Mouse (Mus musculus): ENCODE measurements around the gene Fndc7. TPM values are rescaled to one million over a fixed set of nuclear protein-coding genes. Genes with fewer than 3 reads are reported as not detected.

The Fndc7 gene
- polyA plus RNA-seq, 1 experiment = 0.08 TPM

- no peak overlapping the region for H3K27ac ChIP-seq (ENCODE audit: insufficient read depth, low read length)
- TF ChIP-seq CTCF (IDR thresholded peaks at IDR 0.05; ENCODE audit: extremely low read depth, insufficient read depth, low read length) = no peak
- no peak for TF ChIP-seq POLR2A (IDR thresholded peaks at IDR 0.05; ENCODE audit: extremely low read depth, insufficient read depth, low read length)
- H3K4me3 ChIP-seq (ENCODE audit: insufficient read depth, low read length) = no peak overlapping the region
Observed at GRCm38 (mm10) chr3:108858231-108858770, 31.5 kb downstream of the Fndc7 start.

DNA sequence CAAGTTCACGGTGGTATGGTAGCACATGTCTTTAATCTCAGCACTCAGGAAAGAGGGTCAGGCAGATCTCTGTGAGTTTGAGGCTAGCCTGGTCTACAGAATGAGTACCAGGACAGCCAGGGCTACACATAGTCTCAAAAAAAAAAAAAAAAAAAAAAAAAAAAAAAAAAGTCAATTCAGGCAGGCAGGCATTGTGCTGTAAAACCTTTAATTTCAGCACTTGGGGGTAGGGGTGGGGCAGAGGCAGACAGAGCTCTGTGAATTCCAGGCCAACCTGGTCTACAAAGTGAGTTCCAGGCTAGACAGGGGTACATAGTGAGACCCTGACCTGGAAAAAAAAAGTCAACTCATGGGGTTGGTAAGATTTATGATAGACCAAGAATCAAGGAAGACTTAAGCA is 32.1 kb downstream of the Fndc7 start:
- no peak for TF ChIP-seq POLR2A (IDR thresholded peaks at IDR 0.05; ENCODE audit: extremely low read depth, insufficient read depth, low read length)
- TF ChIP-seq CTCF (IDR thresholded peaks at IDR 0.05; ENCODE audit: extremely low read depth, insufficient read depth, low read length) = no peak
- H3K27ac ChIP-seq (ENCODE audit: insufficient read depth, low read length) = no peak overlapping the region
- peaks cover 6% of the 10 kb centered on the region for H3K4me1 ChIP-seq (ENCODE audit: control insufficient read depth, insufficient read depth, low read length)
- H3K4me3 ChIP-seq (ENCODE audit: insufficient read depth, low read length) = no peak overlapping the region

More at GRCm38 (mm10) chr3:108858231-108858770, 31.5 kb downstream of the Fndc7 start:
- H3K4me1 ChIP-seq (ENCODE audit: control insufficient read depth, insufficient read depth, low read length) = peaks cover 6% of the 10 kb centered on the region

DNA sequence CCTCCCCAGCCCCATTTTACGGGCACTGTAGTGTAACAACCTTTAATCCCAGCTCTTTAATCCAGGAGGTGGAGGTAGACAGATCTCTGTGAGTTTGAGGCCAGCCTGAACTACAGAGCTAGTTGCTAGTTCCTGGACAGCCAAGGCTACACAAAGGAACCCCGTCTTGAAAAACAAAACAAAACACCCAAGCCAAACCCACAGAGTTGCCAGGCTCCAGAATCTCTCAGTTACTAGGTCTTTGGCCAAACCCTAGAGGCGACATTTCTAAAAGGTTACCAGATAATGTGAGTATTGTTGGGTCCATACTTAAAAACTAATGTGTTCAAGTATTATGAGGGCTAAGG is 32.7 kb downstream of the Fndc7 start:
- no peak overlapping the region for H3K27ac ChIP-seq (ENCODE audit: insufficient read depth, low read length)

GRCm38 (mm10) chr3:108856386-108857123 is 33.3 kb downstream of the Fndc7 start:
- Histone ChIP-seq H3K4me3 (ENCODE audit: insufficient read depth, low read length) (no peak overlapping the region), H3K4me1 (ENCODE audit: control insufficient read depth, insufficient read depth, low read length) (peaks cover 6% of the 10 kb centered on the region), H3K27ac (ENCODE audit: insufficient read depth, low read length) (no peak overlapping the region)
- TF ChIP-seq CTCF (IDR thresholded peaks at IDR 0.05; ENCODE audit: extremely low read depth, insufficient read depth, low read length) (no peak), POLR2A (IDR thresholded peaks at IDR 0.05; ENCODE audit: extremely low read depth, insufficient read depth, low read length) (no peak)

More for the DNA sequence above, 32.7 kb downstream of the Fndc7 start:
- Histone ChIP-seq H3K4me3 (ENCODE audit: insufficient read depth, low read length) (no peak overlapping the region), H3K4me1 (ENCODE audit: control insufficient read depth, insufficient read depth, low read length) (peaks cover 6% of the 10 kb centered on the region)
- TF ChIP-seq POLR2A (IDR thresholded peaks at IDR 0.05; ENCODE audit: extremely low read depth, insufficient read depth, low read length) = no peak
- no peak for TF ChIP-seq CTCF (IDR thresholded peaks at IDR 0.05; ENCODE audit: extremely low read depth, insufficient read depth, low read length)

DNA sequence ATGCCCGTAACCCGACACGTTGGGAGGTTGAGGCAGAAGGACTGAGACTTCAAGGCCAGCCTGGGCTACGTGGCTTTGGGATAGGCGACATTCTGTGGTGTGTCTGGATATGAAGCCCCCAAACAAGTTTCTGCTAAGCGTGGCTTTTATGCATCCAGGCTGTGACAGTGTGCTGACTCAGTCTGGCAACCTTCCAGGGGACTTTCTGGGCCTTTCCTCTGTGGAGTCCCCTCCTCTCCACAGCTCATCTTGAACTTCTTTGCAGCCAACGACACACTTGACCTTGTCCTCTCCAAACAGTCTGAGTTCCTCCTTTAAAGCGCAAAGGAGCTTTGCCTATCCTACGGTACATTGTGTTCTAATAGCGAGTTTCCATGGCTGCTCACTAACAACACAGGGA is 33.9 kb downstream of the Fndc7 start:
- Histone ChIP-seq H3K4me1 (ENCODE audit: control insufficient read depth, insufficient read depth, low read length) (peaks cover 6% of the 10 kb centered on the region), H3K27ac (ENCODE audit: insufficient read depth, low read length) (peak overlapping the region; percentile 22), H3K4me3 (ENCODE audit: insufficient read depth, low read length) (no peak overlapping the region)
- TF ChIP-seq POLR2A (IDR thresholded peaks at IDR 0.05; ENCODE audit: extremely low read depth, insufficient read depth, low read length) (no peak), CTCF (IDR thresholded peaks at IDR 0.05; ENCODE audit: extremely low read depth, insufficient read depth, low read length) (no peak)

- TF ChIP-seq POLR2A (IDR thresholded peaks at IDR 0.05; ENCODE audit: extremely low read depth, insufficient read depth, low read length) = no peak
- no peak overlapping the region for H3K4me3 ChIP-seq (ENCODE audit: insufficient read depth, low read length)
- peaks cover 6% of the 10 kb centered on the region for H3K4me1 ChIP-seq (ENCODE audit: control insufficient read depth, insufficient read depth, low read length)
- peak overlapping the region; percentile 30 for H3K27ac ChIP-seq (ENCODE audit: insufficient read depth, low read length)
Observed at GRCm38 (mm10) chr3:108855371-108855770, 34.4 kb downstream of the Fndc7 start.

DNA sequence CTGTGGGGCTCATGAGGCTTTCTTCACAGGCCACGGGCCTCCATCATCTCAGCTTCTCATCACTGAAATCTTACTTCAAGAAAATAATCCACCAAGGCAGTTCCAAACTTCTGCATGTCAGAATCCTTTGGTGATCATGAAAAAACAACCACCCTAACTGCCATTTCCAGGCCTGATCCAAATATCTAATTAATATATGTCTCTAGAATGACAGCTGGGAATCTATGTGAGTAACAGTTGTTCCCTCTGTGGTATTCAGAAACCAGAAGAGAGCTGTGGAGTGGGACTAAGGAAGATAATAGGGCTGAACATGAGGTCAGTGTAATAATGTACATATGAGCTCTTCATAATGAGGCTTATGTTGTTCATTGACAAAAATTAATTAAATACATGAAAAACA is 36.5 kb downstream of the Fndc7 start:
- Histone ChIP-seq H3K27ac (ENCODE audit: insufficient read depth, low read length) (no peak overlapping the region), H3K4me3 (ENCODE audit: insufficient read depth, low read length) (no peak overlapping the region), H3K4me1 (ENCODE audit: control insufficient read depth, insufficient read depth, low read length) (peaks cover 6% of the 10 kb centered on the region)
- TF ChIP-seq POLR2A (IDR thresholded peaks at IDR 0.05; ENCODE audit: extremely low read depth, insufficient read depth, low read length) = no peak
- TF ChIP-seq CTCF (IDR thresholded peaks at IDR 0.05; ENCODE audit: extremely low read depth, insufficient read depth, low read length) = no peak

- peaks cover 6% of the 10 kb centered on the region for H3K4me1 ChIP-seq (ENCODE audit: control insufficient read depth, insufficient read depth, low read length)
- no peak overlapping the region for H3K4me3 ChIP-seq (ENCODE audit: insufficient read depth, low read length)
- no peak for TF ChIP-seq CTCF (IDR thresholded peaks at IDR 0.05; ENCODE audit: extremely low read depth, insufficient read depth, low read length)
- TF ChIP-seq POLR2A (IDR thresholded peaks at IDR 0.05; ENCODE audit: extremely low read depth, insufficient read depth, low read length) = no peak
- H3K27ac ChIP-seq (ENCODE audit: insufficient read depth, low read length) = no peak overlapping the region
Observed at GRCm38 (mm10) chr3:108851996-108852697, 37.7 kb downstream of the Fndc7 start.

DNA sequence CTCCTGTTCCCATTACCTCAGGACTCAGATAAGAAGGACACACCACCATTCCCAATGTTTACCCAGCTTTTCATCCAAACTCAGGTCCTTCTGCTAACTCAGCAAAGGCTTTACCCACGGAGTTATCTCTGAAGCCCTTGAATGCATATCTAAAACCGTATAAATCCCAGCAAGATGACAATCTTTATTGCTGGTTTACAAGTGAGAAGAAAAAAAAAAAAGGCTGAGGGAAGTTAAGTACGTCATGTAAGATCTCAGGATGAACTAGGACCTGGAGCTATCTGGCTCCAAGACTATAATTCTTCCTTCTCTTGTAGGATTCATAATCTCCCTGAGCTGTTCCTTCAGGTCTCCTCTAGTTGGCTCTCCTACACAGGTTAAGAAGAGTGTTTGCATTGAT is 38.3 kb downstream of the Fndc7 start:
- TF ChIP-seq CTCF (IDR thresholded peaks at IDR 0.05; ENCODE audit: extremely low read depth, insufficient read depth, low read length) (no peak), POLR2A (IDR thresholded peaks at IDR 0.05; ENCODE audit: extremely low read depth, insufficient read depth, low read length) (no peak)
- Histone ChIP-seq H3K27ac (ENCODE audit: insufficient read depth, low read length) (no peak overlapping the region), H3K4me1 (ENCODE audit: control insufficient read depth, insufficient read depth, low read length) (peaks cover 6% of the 10 kb centered on the region), H3K4me3 (ENCODE audit: insufficient read depth, low read length) (no peak overlapping the region)

GRCm38 (mm10) chr3:108851075-108851474 is 38.7 kb downstream of the Fndc7 start:
- TF ChIP-seq POLR2A (IDR thresholded peaks at IDR 0.05; ENCODE audit: extremely low read depth, insufficient read depth, low read length) (no peak), CTCF (IDR thresholded peaks at IDR 0.05; ENCODE audit: extremely low read depth, insufficient read depth, low read length) (no peak)
- Histone ChIP-seq H3K4me1 (ENCODE audit: control insufficient read depth, insufficient read depth, low read length) (peaks cover 6% of the 10 kb centered on the region), H3K4me3 (ENCODE audit: insufficient read depth, low read length) (no peak overlapping the region), H3K27ac (ENCODE audit: insufficient read depth, low read length) (no peak overlapping the region)

Data from cortical plate, adult 2 months (tissue).